Mouse (Mus musculus) heart, postnatal 0 days (tissue): ENCODE results near the gene Fam19a3.

Source experiments
- CTCF ChIP-seq: IDR thresholded peaks from 2 replicates; pipeline ENCODE4 v1.5.1; 2016; ENCODE audit warnings: antibody characterized with exemption, control low read depth, low read depth
- EP300 ChIP-seq: IDR thresholded peaks from 2 replicates; pipeline ENCODE4 v1.6.1; 2016; ENCODE audit warnings: antibody characterized with exemption, low read depth

GRCm38 (mm10) chr3:104741954-104742353 is 39.7 kb downstream of the Fam19a3 start:
- TF ChIP-seq CTCF (no peak), EP300 (no peak)
